In genomic region chr5:51479859-51480258, GRCm38 (mm10) we compare ENCODE assay signal across 26 mouse cellular contexts.
"Had no signal": no experiment of that assay in that cellular context is flagged by ENCODE, and none has a peak within 500 bp of the region (broad histone marks: within the 10 kb centered on the region; RNA-seq: fewer than 3 reads in every experiment).

No protein-coding gene starts in this region.

- H3K36me3 ChIP-seq: hindbrain, embryonic 10.5 days; hindbrain, embryonic 12.5 days; intestine, embryonic 15.5 days; limb, embryonic 10.5 days; limb, embryonic 12.5 days; liver, embryonic 13.5 days; liver, embryonic 15.5 days had no signal

- ATAC-seq: hindbrain, embryonic 16.5 days; inflammation-experienced regulatory T-cells, adult 6 months; intestine, embryonic 15.5 days; intestine, postnatal 0 days had no signal

- H3K9ac ChIP-seq: hindbrain, embryonic 12.5 days; hindbrain, embryonic 14.5 days; intestine, embryonic 15.5 days; limb, embryonic 12.5 days; liver, embryonic 13.5 days; liver, embryonic 15.5 days; liver, postnatal 0 days had no signal

- H3K4me1 ChIP-seq: liver, embryonic 13.5 days; liver, embryonic 15.5 days had no signal

- H3K27ac ChIP-seq: gastrocnemius, adult 2 months; hindbrain, embryonic 10.5 days; hindbrain, embryonic 12.5 days; hindbrain, embryonic 14.5 days; intestine, embryonic 15.5 days; layer of hippocampus, adult 2 months; left cerebral cortex, adult 2 months; liver, embryonic 13.5 days; liver, embryonic 15.5 days had no signal

- H3K4me2 ChIP-seq: heart, embryonic 11.5 days; hindbrain, embryonic 12.5 days; hindbrain, embryonic 14.5 days; intestine, embryonic 15.5 days; limb, embryonic 12.5 days; liver, embryonic 11.5 days; liver, embryonic 13.5 days; liver, embryonic 15.5 days had no signal

- DNase-seq: gastrocnemius, adult 2 months; gastrocnemius, postnatal 10 days; gastrocnemius, postnatal 25 days; heart, postnatal 10 days; heart, postnatal 4 days; kidney, adult 18-20 months; kidney, postnatal 10 days; kidney, postnatal 25 days; kidney, postnatal 4 days; liver; liver, embryonic 13.5 days; liver, postnatal 0 days had no signal

- H3K9me3 ChIP-seq: hindbrain, embryonic 10.5 days; hindbrain, embryonic 12.5 days; intestine, embryonic 15.5 days; limb, embryonic 10.5 days; limb, embryonic 12.5 days; liver, embryonic 13.5 days; liver, embryonic 15.5 days had no signal

- H3K4me3 ChIP-seq: gastrocnemius, adult 2 months; hindbrain, embryonic 10.5 days; hindbrain, embryonic 12.5 days; intestine, embryonic 15.5 days; layer of hippocampus, adult 2 months; left cerebral cortex, adult 2 months; limb, embryonic 10.5 days; limb, embryonic 12.5 days; liver, embryonic 13.5 days; liver, embryonic 15.5 days had no signal

- H3K27me3 ChIP-seq: hindbrain, embryonic 12.5 days; intestine, embryonic 15.5 days; limb, embryonic 12.5 days; liver, embryonic 13.5 days; liver, embryonic 15.5 days had no signal
